Mouse (Mus musculus): ENCODE results near the gene Palmd. TPM values are rescaled to one million over a fixed set of nuclear protein-coding genes. Genes with fewer than 3 reads are reported as not detected.

Palmd gene
- polyA plus RNA-seq, 1 experiment from 2014 or later, result 10.4 TPM

DNA sequence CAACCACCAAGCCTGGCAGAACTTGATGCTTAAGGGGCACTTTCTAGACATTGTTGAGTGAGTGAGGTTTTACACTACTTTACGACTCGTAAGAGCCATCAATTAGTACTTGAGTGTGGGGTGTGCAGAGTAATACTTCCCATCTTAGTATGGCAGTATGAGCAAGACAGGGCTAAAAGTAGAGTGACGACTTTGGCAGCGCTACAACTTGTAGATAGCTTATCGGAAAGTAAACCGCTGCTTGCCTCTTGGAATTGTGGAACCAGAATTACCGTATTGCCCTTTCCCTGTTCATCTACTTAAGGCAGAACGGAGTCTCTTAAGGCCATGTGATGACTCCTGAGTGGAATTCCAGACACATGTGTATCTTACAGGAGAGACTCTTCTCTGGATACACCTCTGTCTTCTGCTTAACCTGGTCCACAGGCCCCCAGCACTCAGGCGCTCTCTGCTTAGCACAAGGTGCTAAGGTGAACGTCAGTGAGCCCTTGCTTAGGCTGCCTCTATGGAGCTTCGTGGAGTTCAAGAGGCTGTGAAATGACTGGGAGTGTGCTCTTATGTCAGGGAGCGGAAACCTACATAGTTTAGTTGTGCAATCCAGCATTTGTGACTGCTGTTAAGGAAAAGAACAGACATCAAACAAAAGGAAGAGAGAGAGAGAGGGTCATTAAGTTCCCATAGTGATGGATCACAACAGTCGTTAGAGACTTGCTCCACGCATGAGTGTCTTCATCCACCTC is 86.4 kb downstream of the Palmd start:
- Histone ChIP-seq H3K4me2 (no peak overlapping the region), H3K9ac (ENCODE audit: low read depth, low read length) (no peak overlapping the region), H3K36me3 (ENCODE audit: control insufficient read depth, insufficient read depth, low read length) (peaks cover 2% of the 10 kb centered on the region; the same call in 1 of the 2 replicates), H3K9me3 (replicated peaks; ENCODE audit: control insufficient read depth, low read length) (no peaks in the 10 kb centered on the region), H3K27me3 (ENCODE audit: control insufficient read depth, insufficient read depth, low read length) (no peaks in the 10 kb centered on the region), H3K4me3 (ENCODE audit: low read depth, low read length) (no peak overlapping the region), H3K4me1 (ENCODE audit: control insufficient read depth, insufficient read depth, low read length) (no peaks in the 10 kb centered on the region), H3K27ac (ENCODE audit: low read depth, low read length) (no peak overlapping the region)
- 70% methylated on average over 14 of the region's 14 CpGs for WGBS (ENCODE audit: insufficient replicate concordance)
- no peak for ATAC-seq (replicated peaks; ENCODE audit: insufficient number of reproducible peaks, low FRiP score, low TSS enrichment)

DNA sequence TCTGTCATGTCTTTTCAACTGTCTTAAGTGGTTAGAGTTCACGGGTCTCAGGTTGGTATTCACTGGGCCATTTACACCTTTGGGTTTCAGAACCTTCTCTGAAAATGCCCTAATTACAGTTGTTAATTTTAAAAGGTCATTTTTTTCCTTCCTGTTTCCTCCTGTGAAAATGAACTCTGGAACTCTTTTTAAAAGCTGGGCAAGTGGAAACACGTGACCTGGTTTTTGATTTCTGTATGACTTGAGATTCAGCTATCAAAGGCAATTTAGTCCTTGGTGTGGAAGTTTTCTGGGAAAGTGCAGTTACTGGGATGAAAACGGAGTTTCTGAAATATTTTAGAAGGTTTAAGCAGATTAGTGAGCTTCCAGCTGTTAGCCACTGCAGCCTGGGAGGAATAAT is 98.4 kb downstream of the Palmd start:
- no peaks in the 10 kb centered on the region for H3K27me3 ChIP-seq (ENCODE audit: control insufficient read depth, insufficient read depth, low read length)
- no peak overlapping the region for H3K4me2 ChIP-seq
- WGBS (ENCODE audit: insufficient replicate concordance), result 63% methylated on average over 3 of the region's 3 CpGs
- no peak for ATAC-seq (replicated peaks; ENCODE audit: insufficient number of reproducible peaks, low FRiP score, low TSS enrichment)
- H3K4me3 ChIP-seq (ENCODE audit: low read depth, low read length), result no peak overlapping the region
- H3K9me3 ChIP-seq (replicated peaks; ENCODE audit: control insufficient read depth, low read length), result no peaks in the 10 kb centered on the region
- no peak overlapping the region for H3K9ac ChIP-seq (ENCODE audit: low read depth, low read length)
- H3K36me3 ChIP-seq (ENCODE audit: control insufficient read depth, insufficient read depth, low read length), result no peaks in the 10 kb centered on the region
- 0 out of 2 replicates have a peak, but pooled peaks cover 1% of the 10 kb centered on the region for H3K4me1 ChIP-seq (ENCODE audit: control insufficient read depth, insufficient read depth, low read length)
- H3K27ac ChIP-seq (ENCODE audit: low read depth, low read length), result no peak overlapping the region

Other genes starting within 250 kb of the Palmd start
- gene Agl, start 160.8 kb downstream of the Palmd start, polyA plus RNA-seq (2014; fragmentation: Nextera tagmentation; extraction: Ambion mirVana), result 49.2 and 55.8 TPM in 2 replicates
- gene Frrs1, start 109.5 kb downstream of the Palmd start, polyA plus RNA-seq (2014; fragmentation: Nextera tagmentation; extraction: Ambion mirVana), result 26.7 and 26.8 TPM in 2 replicates
- gene 4930455H04Rik, start 720 bp downstream of the Palmd start, polyA plus RNA-seq (2014; fragmentation: Nextera tagmentation; extraction: Ambion mirVana), result not detected in 2 replicates

Data from heart, embryonic 11.5 days (tissue).